Mouse (Mus musculus) ES-Bruce4 (cell line): ENCODE data around the gene Fam163a.

Experiments used
- CTCF ChIP-seq: IDR thresholded peaks from one replicate; pipeline ENCODE4 v1.8.1; 2011; ENCODE audit warnings: low read depth, low read length
- EP300 ChIP-seq: IDR thresholded peaks from 2 replicates; pipeline ENCODE4 v1.6.1; 2011; ENCODE audit warnings: low read depth, low read length; ENCODE audit not compliant: insufficient read depth
- POLR2A ChIP-seq: IDR thresholded peaks from one replicate; pipeline ENCODE4 v1.8.1; 2011; ENCODE audit warnings: low read length; ENCODE audit not compliant: insufficient read depth

GRCm38 (mm10) chr1:156116770-156117169 is 88.1 kb downstream of the Fam163a start:
- TF ChIP-seq CTCF (no peak), POLR2A (no peak), EP300 (no peak)
